Mouse (Mus musculus) cerebellum, adult 18-20 months (tissue): ENCODE measurements around the gene Lrba.

Source experiments
- DNase-seq, 2 experiments: peaks; one replicate each; pipeline ENCODE4 v3.0.0; 2021

Gene Lrba

DNA sequence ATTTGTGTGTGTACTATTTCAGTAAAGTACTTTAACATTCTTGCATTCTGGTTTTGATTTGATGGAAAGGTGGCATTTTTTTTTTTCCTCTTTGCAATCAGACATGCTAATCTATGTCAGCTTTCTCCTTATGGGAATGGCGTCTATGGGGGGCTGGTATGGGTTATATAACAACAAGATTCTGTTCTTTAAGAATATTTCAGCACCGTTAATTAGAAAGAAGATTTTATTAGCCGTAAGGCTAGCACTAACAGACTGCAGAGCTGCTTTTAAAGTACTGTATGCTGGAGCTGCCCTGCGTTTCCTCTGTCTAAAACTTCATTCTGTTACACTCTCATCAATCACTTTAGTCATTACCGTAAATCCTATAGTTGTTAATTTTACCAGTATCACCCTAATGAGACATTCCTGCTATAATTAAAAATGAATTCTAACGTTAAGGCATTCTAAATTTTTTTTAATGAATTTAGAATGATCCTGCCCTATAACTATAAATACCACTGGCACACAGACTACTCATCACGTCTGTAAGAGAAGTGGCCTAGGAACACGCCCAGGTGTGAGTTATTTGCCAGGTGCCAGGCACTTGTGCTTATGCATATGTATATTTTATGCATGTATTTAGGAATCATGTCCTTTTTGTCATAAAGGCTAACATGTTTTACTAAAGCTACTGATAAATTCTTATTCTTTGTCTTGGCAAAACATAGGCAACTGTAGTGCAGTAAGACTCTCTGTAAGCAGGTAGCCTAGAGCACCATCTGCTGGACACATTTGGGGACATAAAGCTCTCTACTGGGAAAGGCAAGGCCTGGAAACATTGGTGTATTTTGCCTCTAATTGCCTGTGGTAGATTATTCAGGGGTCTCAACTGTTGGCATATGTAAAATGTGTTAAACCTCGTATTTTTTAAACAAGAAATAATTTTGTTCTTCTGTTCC is 536.9 kb downstream of the Lrba start:
- peak; percentile 58 to 73 for DNase-seq

DNA sequence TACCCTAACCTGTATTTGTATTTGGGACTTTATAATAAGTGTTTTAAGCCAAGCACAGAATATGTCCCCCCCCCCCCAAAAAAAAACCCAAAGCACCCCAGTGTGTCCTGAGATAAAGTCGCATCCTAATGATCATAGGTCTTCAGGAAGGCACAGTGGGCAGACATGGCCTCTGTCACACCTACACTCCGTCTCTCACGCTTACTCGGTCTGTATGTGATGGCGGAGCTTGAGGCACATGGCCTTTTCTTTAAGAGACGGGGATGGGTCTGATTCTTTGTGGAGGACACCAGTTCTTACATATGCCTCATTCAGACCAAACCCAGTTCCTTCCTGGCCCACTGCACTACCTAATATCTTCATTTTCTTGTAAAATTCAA is 537.5 kb downstream of the Lrba start:
- no peak for DNase-seq

DNA sequence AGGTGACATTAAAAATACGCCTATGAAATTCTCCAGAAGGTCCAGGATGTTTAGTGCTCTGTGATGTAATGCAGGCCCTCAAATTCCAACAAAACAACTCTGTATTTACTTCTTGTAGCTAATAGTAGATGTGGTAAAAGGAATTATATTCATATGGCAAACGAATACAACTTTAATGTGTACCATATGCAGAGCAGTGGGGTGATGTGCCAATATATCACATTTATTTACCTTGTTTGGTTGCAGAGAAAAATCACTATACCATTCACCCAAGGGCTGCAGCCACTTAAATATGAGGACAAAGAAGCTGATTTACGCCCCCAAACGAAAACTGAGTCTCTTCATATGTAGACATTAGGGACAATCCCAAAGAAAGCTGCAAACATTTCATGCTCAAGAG is 538.0 kb downstream of the Lrba start:
- DNase-seq, result no peak

DNA sequence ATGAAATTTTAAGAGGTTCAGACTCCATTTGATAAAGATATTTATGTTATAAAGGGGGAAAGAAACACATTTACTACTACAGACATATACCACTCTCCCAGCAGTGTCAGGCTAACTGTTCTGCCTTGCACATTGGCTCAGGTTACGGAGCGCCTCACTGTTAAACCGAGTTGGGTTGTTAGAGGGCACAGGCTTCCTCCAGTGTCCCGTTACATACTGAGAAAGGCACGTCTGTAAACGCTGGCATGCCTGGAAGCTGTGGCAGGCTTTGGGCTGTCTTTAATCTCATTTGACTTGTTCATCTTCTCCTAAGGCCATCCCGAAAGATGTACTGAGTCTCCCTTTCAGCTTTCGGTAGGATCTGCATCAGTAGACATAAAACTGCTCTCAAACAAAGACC is 544.1 kb downstream of the Lrba start:
- DNase-seq, result no peak

DNA sequence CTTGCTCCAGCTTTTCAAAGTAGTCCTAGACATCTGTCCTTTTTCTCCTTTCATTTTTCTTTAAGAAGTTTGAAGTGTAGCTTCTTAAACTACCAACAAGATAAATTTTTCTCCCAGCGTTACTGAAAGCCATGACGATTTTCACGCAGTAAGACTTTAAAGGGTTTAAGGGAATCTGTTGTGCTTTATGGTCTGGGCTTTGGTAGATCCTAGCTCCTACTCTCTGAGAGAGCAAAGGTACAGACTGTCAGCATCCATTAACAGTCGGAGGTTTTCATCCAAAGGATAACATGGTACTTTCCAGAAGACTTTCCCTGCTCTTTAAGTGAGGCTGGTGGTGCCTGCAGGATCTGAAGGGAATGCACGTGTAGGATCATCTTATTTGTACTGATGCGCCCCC is 544.5 kb downstream of the Lrba start:
- no peak for DNase-seq

DNA sequence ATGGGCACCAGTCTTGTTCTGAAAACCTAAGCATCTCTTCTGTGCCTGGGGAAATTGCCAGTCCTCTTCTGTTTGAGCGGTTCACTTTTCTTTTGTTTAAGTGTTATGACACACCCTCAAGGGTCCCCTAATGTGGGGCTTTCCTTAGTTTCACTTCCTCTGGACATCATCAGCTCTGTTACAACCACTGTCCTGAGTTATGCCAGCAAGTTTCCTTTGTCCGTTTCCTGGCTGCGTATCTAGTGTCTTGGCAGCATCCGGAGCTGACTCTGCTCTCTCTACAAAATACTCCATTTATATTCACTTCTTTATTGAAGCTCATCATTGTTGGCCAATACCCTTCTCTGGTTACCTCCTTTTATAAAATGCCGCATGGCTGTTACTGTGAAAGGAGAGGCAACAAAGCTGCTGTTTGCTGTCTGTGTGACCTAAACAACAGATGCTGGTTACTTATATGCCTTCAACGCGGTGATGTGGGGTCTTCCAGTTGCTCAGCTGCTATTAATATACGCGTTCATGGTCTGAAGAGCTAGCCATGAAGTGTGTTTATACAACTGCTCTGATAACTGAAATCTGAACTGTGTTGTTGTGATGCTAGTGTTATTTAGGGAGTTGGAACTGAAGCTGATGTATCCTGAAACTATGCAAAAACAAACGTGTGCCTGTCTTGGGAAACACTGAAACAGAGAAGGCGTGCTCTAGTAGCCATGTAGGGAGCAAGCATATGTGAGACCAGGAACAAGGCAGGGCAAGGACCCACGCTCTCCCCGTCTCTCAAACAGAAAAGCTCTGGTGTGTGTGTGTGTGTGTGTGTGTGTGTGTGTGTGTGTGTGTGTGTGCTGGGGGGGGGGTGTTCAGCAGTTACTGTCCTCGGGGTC is 550.3 kb downstream of the Lrba start:
- no peak for DNase-seq

DNA sequence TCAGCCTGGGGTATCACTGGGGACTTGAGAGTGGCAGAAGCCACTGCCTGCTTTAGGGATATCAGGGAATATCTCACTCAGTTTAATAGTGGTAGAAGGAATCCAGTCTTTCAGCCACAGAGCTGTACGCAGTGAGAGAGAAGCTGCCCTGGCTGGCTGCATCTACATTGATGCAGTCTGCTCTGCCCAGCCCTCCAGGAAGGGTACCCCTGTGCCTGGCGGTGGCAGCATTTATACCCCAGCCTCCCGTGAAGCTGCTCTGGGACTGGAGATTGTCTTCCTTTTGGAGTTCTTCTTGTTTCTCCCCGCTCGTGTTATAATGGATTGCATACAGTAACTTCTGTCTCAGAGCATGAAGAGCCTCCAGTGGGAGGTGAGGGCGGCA is 551.0 kb downstream of the Lrba start:
- DNase-seq, result no peak

DNA sequence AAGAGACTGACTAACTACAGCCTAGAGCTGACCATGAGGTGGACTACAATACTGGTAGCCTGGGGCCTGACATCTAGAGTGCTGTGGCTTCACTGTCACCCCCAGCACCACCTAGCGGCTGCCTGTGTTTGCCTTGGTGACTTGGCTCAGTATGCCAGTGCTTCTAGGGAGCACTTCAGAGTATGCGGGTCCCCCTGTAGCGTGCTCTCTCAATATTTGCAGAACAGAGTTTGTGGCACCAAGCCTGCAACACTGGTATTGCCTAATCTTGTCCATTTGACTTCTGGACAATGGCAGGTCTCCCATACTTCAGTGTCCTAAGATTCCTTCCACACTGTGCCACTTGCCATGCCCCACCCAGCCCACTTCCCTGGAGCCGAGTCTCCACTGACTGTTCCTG is 555.2 kb downstream of the Lrba start:
- DNase-seq, result peak in 1 of 2 experiments; percentile 17

DNA sequence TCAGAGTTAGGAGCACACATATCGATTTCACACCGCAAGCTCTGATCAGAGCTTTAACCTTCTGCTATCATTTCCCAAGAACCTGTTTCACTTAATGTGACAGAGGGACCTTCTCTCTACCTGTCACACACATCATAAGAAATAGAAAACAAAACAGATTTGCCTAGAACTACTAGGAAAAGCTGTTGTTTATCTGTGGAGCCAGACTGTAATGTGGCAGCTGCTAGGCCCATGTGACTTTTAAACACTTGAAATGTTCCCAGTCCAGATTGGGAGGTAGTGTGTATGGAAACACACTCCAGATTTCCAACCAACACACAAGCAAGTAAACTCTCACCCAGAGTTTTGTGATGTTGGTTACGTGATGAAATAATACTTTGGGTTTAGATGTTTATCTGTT is 559.6 kb downstream of the Lrba start:
- DNase-seq, result no peak

DNA sequence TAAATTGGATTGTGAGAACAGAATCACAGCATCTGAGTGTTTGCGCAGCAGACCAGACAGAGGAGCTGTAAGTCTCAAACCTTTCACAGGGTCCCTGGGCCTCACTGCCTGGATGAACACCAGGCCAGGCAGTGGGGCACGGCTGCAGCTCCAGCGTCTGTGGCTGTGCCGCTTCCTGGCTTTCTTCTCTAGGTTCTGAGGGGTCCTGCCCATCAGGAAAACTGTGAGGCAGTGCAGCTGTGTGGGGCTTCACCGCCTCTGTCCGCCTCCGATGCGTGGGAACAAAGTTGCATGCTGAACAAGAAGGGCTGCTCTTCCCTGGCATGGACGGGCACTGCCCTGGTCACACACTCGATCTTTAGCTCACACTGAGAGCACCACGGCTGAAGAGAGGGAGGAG is 560.5 kb downstream of the Lrba start:
- DNase-seq, result no peak

DNA sequence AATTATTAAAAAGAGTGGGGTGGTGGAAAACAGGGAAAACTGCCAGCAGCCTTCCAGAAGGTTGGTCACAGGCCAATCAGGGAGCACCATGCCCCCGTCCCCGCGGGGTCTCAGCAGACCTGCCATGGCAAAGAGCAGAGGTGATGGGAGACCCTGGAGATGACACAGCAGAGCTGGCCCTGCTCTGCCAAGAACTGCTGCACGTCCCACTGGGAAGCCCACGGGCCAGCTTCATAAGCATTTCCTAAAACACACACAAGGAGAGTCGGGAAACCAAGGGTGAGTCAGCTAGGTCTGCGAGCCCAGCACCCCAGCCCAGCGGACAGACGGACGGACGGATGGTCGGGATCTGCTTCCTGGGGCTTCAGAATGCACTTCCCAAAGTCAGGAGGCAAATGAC is 561.8 kb downstream of the Lrba start:
- DNase-seq, result peak in 1 of 2 experiments; percentile 33

DNA sequence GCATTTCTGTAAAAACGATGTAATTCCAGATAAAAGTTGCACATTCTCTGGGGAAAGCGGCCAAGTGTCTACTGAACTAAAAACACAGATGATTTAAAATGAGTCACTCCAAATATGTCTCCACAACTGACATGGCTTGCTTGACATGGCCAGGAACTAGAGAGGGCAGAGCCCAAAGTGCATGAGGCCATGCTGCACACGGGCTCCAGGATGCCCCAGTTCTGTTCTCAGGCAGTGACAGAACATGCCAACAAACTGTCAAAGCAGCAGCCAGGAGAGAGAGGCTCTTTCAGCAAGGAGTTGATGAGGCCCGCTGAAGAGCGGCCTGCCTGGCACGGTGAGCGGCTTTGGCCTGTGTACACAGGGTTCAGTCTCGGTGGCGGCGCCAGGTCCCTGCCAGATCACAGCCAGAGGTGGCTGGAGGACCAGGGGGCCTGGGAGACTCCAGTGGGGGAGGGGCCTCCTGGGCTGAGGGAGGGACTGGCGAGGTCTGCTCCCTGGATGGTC is 562.4 kb downstream of the Lrba start:
- peak; percentile 77 to 81 for DNase-seq

DNA sequence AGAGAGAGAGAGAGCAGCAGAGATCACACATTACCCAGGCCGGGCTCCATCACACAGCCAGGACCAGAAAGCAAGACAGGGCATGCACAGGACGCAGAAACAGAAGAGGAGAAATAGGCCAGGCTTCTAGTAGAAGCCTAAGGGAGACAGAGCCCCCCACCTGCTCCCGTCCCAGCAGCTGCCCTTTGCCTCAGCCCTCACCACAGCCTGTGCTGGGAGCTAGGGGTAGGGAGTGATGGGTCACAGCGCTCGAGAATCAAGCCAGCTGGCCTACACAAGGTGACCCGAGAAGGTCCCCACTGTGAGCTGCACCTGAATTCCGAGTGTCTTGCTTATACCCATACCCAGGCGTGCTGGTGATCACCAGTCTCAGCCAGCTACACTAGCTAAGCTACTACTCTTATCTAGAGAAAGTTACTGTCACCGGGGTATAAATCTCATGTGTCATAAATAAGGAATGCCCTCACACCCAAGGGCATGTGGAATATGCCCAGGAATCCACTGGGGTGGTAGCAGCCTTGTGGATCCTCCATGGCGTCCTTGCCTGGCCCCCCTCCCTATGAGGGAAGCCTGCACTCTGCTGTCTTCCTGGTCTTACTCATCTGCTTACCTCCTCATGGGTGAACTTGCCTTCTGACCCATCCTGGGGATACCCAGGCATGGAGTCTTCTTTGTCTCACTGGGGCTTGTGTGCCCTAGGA is 563.1 kb downstream of the Lrba start:
- DNase-seq, result no peak

DNA sequence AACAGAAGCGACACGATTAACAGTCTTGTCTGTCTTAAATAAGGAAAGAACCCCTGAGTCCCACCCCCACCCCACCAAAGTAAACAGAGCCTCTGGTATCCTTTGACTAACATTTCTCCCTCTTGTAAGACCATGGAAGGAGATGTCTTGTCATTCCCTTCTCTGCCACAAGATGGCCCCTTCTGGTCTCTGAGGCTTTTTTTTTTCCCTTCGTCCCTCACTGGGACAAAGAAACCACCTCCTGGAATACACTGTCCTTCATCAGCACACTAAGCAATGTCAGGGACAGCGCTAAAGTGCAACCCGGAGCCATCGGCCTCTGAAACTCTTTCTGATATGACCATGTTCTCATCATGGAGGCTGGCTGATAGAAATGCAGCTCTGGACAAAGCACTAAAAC is 564.2 kb downstream of the Lrba start:
- DNase-seq, result peak; percentile 67 to 71

DNA sequence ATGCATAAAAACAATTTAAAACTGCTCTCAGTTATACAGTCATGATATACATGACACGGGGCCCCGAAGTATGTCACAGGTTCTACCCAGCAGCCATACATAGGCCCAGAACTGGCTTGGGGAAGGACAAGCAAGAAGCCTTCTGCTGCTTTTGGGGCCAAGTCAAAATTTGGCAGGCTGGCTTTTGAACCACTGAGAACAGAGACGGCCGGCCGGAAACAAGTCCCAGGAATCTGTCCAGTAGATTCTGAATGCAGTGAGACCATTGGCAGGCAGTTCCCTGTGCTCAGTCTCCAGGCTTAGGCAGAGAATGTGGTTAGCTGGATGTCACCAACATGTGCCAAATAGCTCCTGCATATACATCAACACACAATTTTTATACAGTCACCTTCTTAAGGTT is 565.3 kb downstream of the Lrba start:
- peak; percentile 67 to 79 for DNase-seq

DNA sequence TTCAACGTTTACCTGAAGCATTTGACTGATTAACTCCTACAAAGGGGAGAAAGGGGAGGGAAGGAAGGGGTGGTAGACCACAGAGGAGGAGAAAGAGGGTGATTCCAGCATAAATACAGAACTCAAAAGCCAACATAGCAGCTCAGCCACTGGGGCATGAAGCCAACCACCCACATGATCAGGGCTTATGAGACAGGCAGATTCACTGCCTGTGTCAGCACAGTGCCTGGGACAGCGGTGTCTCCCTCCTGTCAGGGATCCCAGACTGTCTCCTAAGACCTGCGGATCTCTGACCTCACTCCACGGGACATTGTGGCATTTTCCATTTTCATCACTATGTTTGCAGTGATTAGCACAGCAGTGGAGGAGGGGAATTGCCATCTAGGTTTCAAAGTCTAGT is 568.8 kb downstream of the Lrba start:
- DNase-seq, result no peak

DNA sequence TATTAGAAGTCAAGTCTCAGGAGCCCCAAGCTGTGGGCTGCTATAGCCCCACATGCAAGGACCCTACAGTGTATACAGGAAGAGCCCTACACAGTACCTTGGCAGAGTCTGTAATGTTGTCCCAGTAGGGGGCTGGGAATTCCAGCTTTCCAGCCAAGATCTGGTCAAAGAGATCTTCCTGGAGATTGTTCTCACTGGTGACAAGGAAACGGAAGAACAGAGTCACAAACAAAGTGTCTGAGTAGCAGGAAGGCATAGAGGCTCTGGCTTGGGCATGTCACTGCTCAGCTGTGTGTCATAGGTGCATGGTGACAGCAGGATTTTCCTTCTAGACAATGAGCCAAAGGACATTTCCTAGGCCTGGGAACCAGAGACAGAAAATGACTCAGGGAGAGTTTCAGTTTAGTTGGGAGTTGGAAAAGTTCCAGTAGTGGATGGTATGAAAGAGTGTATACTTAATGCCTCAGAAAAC is 569.3 kb downstream of the Lrba start:
- no peak for DNase-seq

DNA sequence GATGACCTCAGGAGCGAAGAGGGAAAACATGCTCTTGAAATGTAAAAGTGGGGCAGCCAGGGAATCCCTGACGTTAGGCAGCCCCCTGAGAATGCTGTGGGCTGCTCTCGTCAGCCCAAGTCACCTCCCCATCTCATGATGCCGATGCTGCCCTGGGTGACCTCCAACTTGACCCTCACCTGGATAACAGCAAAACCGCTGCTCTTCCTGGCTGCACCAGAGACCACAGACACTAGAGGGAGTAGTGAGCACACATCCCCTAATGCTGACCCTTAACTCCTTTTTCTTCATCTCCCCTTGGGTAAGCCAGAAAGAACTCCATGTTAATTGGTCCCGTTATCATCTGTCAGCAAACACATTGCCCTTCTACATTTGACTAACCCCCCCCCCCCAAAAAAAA is 572.2 kb downstream of the Lrba start:
- no peak for DNase-seq

DNA sequence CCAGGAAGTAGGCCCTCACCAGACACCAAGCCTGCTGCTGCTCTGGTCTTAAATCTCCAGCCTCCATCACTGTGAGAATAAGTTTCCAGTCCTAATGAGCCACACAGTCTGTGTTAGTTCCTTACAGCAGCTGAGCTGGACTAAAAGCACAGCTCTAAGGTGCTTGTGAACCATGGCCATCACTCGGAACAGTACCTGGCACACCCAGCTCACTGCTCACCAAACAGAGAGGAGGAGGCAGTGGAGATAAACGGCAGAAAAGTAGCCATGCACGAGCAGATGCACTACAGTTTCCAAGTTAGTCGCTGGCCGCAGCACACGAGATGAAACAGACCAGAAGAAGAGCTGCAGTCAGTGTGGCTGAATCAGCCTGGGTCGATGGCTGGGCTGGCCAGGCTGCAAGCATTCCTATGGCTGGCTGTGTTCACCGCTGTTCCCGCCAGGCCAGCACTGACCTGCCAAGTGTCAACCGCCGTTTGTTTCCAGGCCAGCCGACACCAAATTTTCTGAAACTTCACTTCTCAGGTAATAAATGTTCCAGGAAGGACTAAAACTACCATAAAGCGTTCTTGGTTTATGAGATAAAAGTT is 573.5 kb downstream of the Lrba start:
- DNase-seq, result no peak

DNA sequence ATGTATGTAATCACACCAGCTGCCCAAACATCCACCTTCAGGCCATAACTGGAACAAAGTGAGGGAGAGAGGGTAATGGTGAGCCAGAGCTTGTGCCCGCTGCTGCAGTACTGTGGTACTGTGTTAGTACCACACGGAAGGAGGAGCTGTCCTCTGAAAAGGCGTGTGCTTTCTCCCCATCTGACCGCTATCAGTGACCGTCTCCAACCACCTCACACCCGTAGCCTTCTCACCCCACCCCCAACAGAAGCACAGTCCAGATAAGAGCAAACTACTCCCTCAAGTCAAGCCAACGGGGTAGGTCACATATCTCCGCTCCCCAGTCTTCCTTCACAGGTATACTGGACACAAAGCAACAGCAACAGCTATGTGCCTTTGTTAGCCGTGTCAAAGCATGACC is 574.6 kb downstream of the Lrba start:
- no peak for DNase-seq

DNA sequence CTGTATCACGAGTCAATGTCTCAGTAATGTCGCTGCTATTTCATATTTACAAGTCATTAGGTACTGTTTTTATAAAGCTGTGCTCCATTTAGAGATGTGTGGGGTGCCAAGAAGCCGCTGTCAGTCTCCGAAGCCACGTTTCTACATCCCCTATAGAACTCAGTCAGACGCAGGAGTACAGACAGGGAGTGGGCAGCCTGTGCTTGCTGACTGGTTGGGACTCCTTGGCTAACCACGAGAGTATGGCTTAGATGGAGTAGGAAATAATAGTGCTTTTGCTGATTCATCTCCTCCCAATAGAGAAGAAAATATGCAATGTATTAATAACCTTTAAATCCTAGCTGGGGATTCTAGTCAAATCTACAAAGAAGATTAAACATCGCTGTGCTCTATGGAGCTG is 576.4 kb downstream of the Lrba start:
- no peak for DNase-seq

DNA sequence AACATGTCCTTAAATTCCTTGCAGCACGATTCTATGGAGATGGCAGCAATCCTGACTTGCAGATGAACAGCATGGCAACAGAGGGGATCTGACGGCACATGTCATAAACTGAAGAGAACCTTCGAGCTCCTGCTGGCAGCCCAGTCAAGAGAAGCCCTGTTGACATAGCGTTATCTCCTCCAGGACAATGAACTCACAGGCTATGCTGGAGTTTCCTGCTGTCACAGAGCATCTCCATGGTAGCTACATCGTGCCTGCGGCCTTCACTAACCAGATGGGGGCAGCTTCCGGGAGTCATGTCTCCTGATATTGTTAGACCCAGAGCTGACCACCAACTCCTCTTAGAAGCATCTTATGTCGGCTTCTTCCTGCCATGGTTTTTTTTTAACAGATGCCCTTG is 578.3 kb downstream of the Lrba start:
- DNase-seq, result no peak

DNA sequence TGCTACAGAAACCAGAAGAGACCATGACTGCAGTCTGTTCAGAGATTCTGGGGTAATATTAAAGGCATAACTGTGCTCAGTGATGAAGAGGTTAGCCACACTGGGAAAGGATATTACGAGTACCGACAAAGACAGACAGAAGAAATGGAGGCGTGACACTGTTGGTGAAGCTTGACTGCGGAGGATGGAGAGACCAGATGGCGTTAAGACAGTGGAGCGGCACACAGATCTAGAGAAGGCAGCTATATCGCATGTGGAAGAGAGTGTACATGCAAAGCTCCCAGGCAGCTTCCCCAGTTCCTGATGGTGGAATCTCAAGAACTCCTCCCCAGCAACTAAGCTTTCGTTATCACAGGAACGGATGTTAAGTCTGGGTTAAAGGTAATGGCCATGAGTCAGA is 579.8 kb downstream of the Lrba start:
- no peak for DNase-seq
